Mouse (Mus musculus) hindlimb bud, embryonic 11.5 days (tissue): ENCODE results near the gene Col7a1.

ENCODE experiments used
- DNase-seq: peaks from one replicate; pipeline ENCODE4 v3.0.0-alpha.2; 2012; ENCODE audit warnings: low read depth, low spot score; ENCODE audit errors: extremely low spot score

Col7a1 gene

GRCm38 (mm10) chr9:108983209-108983608 lies 29.8 kb downstream of the Col7a1 start:
- no peak for DNase-seq

DNA sequence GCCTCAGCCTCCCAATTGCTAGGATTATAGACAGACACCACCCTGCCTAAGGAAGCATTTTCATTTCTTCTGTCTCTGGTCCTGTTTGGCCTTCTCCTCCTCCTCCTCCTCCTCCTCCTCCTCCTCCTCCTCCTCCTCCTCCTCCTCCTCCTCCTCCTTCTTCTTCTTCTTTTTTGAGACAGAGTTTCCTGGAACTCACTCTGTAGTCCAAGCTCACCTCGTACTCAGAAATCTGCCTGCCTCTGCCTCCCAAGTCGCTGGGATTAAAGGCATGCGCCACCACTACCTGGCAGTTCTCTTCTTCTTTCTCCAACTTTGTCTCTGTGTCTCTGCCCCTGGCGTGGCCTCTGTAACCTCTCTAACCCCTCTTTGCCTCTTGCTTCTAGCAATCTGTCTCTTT lies 32.3 kb downstream of the Col7a1 start, which contains the start of gene Ucn2:
Ucn2 (plus strand) TSS at position 301 of the 400 bp plus-strand sequence.
- DNase-seq = no peak

GRCm38 (mm10) chr9:108987704-108988350 lies 34.4 kb downstream of the Col7a1 start:
- no peak for DNase-seq

GRCm38 (mm10) chr9:108989802-108990461 lies 36.5 kb downstream of the Col7a1 start:
- DNase-seq = no peak

DNA sequence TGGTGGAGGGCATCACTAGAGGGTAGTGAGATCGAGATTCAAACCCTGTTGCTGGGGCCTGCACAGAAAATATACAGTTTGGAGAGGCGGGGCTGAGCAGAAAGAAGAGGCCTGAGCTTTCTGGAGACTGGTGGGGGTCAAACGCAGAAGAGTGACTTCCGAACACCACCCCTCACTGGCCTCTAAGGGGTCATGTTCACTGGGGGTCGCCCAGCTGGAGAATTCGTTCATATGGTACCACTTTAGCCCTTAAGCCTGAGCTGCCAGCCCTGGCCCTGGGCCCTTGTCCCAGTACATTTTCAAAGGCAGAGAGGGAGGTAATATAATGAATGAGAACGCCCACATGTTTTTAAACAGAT lies 37.1 kb downstream of the Col7a1 start:
- peak; percentile 8 for DNase-seq

- DNase-seq = peak; percentile 98
Observed at GRCm38 (mm10) chr9:108991428-108992084, 38.2 kb downstream of the Col7a1 start, which contains the start of gene Pfkfb4. Pfkfb4 (plus strand) TSS chr9:108991778.

DNA sequence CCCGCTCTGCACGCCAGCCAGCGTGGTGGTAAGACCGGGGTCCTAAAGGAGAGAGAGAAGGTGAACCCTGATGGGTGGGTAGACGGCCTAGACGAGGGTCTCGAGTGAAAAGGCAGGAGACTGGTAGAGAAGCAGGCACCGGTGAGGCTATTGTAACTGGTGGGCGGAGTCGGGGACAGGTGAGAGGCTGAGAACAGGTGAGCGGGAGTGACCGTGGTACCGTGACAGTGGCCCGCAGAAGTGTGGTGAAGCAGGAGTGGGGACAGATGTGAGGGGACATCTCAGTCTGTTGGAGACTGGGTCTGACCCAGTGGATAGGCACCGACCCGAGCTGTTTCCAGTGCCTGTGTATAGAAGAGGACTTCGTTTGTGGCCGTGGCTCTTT lies 38.7 kb downstream of the Col7a1 start:
- DNase-seq = no peak

DNA sequence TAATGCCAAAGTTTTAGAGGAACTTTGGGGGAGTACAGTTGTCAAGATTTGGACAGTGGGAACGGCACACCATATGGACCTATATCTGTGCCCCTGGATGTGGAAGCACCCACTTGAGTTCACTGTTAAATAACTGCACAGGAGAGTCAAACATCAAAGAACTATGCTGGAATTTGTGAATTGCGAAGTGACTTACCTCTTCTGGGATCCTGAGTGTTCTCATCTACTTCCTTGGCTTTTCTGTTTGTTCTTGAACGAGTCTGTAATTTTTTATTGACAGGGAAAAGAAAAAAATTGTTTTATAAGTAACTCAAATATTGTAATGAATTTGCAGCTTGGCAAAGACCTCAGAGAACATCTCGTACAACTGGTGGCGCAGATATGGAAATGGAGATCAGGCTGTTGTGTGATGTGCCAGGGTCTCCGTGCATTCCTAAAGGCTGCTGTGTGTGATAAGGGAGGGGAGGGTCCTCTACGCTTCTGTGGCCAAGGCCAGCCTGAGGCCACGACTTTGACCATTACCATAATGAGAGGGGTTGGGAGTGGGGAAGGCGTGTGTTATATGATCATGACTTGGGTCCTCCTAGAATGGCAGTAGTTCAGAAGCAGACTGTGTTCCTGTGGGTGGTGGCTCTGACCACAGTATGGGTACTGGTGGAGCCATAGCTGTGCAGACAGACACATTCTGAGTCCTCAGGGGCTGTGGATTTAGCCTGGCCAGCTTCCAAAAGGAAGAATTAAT lies 39.4 kb downstream of the Col7a1 start:
- no peak for DNase-seq

GRCm38 (mm10) chr9:108996411-108996810 lies 43.0 kb downstream of the Col7a1 start:
- no peak for DNase-seq

DNA sequence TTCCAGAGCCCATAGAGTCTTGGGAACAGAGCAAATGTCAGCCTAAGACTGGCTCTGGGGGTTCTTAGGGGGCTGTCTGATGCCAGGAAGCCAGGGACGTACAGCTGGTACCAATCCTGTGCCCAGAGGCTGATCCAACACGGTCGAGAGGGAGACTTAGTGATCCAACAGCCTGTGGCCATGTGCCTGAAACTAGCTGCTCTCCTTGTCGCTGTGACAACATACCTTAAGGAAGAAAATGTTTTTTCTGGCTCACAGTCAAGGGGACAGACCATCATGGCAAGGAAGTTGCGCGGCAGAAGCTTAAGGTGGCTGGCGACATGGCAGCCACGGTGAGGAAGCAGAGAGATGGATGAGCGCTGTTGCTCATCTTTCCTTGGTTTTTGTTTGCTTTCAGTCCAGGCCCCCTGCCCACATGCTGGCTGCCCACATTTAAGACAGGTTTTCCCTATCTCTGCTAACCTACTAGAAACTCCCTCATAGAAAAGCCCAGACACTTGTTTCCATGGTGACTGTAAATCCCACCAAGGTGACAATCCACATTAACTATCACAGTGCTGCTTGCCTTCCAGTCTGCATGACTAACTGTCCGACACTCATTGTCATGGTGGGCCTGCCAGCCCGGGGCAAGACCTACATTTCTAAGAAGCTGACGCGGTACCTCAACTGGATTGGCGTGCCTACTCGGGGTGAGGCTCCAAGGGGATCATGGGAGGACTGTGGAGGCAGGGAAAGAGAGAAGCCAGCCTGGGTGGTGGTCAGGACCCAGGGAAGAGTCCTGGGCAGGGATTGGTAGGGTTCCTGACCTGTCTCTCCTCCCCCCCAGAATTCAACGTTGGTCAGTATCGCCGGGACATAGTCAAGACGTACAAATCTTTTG lies 45.1 kb downstream of the Col7a1 start:
- no peak for DNase-seq

- DNase-seq = no peak
Observed at GRCm38 (mm10) chr9:108999167-108999526, 45.8 kb downstream of the Col7a1 start.

DNA sequence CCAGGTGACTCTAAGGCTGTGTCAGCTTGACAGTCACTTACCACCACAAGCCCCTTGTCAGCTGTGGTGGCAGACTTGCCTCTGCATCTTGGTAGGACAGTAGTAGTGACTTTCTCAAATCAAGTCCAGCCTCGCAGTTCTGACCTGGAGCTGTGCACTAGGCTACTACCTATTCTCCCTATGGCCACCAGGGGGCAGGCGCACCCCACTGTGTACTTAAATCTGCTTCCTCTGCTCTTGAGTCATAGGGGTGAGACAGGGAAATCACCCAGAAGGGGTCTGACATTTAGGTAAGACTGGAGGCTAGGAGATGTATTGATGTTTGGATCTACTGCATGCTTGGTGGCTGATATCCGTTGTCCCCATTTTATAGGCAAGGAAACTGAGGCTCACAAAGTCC lies 47.3 kb downstream of the Col7a1 start:
- DNase-seq = peak; percentile 39

- DNase-seq = peak; percentile 20
Observed at GRCm38 (mm10) chr9:109003201-109003600, 49.8 kb downstream of the Col7a1 start.

DNA sequence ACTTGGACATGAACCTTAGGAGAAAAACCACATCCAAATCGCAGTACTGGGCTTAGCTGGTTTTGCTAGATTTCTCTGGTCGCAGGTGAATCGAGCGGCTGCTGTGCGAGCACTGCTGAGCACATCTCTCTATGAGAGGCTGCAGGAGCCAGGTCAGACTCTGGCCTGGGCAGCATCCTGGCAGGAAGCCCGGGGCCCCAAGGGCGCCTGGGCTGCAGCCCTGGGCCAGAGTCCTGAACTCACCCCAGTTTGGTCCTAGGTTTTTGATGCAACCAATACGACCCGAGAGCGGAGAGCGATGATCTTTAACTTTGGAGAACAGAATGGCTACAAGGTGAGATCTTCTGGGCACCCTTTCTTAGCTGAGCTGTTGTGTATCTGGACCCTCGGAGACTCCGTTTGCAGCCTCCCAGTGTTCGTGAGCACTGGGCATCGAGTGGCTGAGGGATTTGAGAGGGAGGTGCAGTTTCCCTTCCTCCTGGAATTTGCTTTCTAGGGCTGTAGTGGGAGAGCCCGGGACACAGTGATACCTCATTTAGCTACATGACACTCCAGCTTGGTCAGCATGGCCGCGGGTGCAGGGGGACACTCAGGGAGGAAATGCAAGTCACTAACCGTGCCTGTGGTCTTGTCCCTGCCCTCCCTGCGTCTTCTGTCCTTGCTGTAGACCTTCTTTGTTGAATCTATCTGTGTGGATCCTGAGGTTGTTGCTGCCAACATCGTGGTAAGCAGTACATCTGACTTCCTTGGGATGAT lies 53.8 kb downstream of the Col7a1 start:
- DNase-seq = no peak

DNA sequence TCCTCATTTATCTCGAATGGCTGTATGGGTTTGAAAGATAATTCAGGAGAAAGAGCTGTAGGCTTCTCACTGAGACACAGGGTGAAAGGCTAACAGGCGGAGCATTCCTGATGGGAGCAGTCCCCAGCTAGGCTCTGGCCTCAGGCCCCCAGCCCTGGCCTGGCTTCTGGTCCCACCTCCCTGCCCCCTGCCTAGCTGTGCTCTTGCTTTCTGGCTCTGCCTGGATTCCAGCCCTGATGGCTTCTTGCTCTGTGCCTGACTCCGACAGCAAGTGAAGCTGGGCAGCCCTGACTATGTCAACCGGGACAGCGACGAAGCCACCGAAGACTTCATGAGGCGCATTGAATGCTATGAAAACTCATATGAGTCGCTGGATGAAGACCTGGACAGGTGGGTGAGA lies 54.7 kb downstream of the Col7a1 start:
- no peak for DNase-seq

- DNase-seq = no peak
Observed at GRCm38 (mm10) chr9:109008994-109009635, 55.7 kb downstream of the Col7a1 start.

- no peak for DNase-seq
Observed at GRCm38 (mm10) chr9:109009636-109010315, 56.4 kb downstream of the Col7a1 start.

GRCm38 (mm10) chr9:109010316-109010690 lies 56.9 kb downstream of the Col7a1 start:
- DNase-seq = no peak

DNA sequence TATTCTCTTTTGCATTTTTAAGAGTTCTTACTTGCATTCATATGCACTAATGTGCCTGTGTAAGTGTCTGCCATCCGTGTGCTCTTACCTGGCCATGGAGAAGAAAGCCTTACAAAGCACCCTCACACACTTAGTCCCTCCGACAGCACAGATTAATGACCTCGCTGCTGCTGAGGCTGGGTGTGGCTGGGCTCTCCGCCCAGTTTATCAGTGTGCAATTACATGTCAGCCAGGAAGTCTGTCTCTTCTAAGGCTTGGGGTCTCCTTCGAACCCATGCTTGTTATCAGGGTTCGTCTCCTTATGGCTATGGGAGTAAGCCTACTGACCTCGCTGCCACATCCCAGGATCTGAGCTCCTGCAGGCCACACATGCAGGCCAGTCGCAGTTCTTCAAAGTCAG lies 62.0 kb downstream of the Col7a1 start:
- no peak for DNase-seq
